Mouse (Mus musculus): ENCODE data around the gene 1700057G04Rik.

The 1700057G04Rik gene

GRCm38 (mm10) chr9:92309077-92309476, at the start of gene 1700057G04Rik:
TSS of gene 1700057G04Rik (plus strand) at chr9:92309377.
- no peak for DNase-seq (ENCODE audit: low spot score)

DNA sequence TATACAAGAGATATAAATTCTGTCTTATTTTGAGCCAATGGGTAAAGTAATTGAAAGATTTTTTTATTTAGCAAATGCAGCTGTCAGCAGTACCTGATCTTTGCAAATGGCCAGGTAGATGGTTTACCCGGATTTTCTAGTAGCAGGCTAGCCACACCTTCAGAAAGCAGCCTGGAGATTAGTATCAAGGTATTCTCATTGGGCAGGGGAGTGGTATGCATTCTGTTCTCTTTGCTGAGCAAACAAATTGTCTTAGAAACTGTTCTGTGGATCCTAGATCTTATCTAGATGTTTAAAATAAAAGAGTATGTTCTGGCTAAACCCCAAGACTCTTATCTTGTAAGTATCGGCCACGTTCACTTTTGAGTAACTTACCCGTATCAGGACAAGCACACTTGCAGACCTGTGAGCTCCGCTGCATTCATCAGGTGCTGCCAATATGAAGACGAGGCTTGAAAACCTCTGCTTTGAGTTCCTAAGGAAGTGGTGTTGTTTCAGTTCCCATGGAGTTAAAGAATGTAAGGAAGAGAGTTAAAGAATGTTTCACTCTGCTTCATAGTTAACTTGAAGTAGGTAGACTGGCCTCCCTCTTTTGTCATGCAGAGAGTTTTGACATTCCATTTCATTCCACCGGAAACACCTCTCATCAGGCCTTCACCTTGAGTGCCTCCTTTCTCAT, 48.6 kb upstream of the 1700057G04Rik start:
- DNase-seq (ENCODE audit: low spot score): no peak

- DNase-seq (ENCODE audit: low spot score): no peak
These were observed 43.5 kb upstream of the 1700057G04Rik start for GRCm38 (mm10) chr9:92265719-92266118.

DNA sequence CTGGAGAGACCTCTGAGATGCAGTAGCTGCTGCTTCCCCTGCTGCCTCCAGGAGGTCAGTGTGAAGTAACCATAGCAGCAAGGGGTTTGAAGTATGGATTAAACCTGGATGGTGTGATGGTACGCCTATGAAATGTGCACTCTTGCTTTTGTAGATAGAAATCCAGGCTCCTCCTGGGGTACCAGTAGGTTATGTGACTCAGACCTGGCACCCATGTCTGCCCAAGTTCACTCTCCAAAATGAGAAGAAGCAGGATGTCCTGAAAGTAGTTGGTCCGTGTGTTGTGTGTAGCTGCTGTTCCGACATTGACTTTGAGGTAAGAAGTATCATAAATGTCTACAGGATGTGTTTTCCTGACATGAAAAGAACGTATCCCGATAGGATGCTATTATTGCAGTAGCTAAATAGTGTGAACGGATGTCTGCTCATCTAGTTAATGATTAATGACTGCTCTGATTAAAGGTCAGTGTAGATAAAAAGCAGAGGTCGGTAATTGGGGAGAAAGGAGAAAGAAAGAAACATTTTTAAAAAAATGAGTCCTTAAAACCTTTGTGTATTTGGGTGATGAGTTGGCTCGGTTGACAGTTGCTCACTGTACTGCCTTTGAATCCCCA, 42.5 kb upstream of the 1700057G04Rik start:
- DNase-seq (ENCODE audit: low spot score): no peak

DNA sequence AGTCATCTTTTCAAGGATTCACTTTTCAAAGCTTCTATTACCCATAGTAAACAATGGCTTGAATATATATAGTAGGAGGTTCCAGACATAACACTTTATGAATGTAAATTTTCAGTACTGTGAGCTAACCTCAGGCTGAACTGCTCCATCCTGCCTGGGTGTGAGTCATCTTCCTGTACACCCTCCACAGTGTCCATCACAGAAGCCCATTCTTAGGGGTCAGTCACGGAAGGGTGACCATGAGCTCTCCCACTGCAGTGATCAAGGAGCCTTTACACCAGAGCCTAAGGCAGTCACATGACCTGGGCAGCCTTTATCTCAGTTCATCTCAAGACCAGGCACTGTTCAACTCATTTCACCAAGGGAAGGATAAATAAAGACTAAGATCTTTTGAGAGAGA, 41.4 kb upstream of the 1700057G04Rik start:
- no peak for DNase-seq (ENCODE audit: low spot score)

DNA sequence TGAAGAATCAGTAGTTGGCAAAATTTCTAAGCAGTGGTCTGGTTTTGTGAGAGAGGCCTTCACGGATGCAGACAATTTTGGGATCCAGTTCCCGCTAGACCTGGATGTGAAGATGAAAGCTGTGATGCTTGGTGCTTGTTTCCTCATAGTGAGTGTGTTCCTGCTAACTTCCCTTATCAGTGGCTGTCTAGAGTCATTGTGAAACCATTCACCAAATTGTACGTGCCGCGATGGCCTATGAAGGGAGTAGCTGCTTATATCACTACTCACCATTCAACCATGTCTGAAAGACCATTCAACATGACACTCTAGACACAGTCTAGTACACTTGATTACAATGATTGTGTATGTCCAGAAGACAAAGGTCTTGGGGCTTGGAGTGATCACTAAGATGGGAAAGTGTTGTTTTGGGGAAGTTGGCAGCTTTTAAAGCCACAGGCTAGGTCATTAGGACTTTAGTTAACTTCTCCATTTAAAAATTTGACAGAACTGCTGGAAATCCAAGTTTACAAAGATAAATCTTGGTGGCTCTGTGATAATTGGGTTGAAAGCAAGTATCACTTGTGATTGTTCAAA, 39.3 kb upstream of the 1700057G04Rik start:
- DNase-seq (ENCODE audit: low spot score): no peak

GRCm38 (mm10) chr9:92270927-92271326, 38.2 kb upstream of the 1700057G04Rik start:
- peak; percentile 24 for DNase-seq (ENCODE audit: low spot score)

GRCm38 (mm10) chr9:92272650-92273049, 36.5 kb upstream of the 1700057G04Rik start:
- no peak for DNase-seq (ENCODE audit: low spot score)

- no peak for DNase-seq (ENCODE audit: low spot score)
These were observed 35.9 kb upstream of the 1700057G04Rik start for GRCm38 (mm10) chr9:92273271-92273670.

GRCm38 (mm10) chr9:92273956-92274762, 35.0 kb upstream of the 1700057G04Rik start:
- no peak for DNase-seq (ENCODE audit: low spot score)

- no peak for DNase-seq (ENCODE audit: low spot score)
These were observed 33.5 kb upstream of the 1700057G04Rik start, which contains the start of gene Plscr2 for GRCm38 (mm10) chr9:92275486-92276207. TSS of gene Plscr2 (plus strand) at chr9:92275602.

- no peak for DNase-seq (ENCODE audit: low spot score)
These were observed 32.8 kb upstream of the 1700057G04Rik start for GRCm38 (mm10) chr9:92276360-92276759.

- DNase-seq (ENCODE audit: low spot score): no peak
These were observed 29.1 kb upstream of the 1700057G04Rik start for GRCm38 (mm10) chr9:92280048-92280447.

DNA sequence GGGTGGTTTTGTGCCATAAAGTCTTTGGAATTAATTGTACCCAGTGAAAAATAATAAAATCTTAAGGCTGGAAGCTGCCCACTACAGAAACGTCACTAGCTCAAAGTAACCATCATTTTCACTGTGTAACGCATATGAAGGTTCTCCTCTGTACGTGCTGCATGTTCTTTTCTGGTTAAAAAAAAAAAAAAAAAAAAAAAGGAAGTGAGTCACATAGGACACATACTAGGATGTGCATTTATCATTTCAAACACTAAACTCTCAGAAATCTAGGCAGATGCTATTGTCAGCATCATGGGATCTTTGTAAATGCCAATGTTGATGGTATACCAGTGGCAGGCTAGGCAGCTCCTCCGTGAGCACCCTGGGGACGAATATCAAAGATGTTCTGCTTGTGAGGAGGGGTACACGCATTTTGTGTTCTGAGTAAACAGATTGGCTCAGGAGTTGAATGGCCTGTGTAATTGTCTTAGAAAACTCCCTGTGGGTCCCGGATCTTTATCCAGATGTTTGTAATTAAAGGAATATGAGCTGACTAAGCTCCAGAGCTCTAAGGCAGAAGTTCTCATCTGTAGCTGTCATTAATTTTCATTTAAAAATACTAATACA, 26.5 kb upstream of the 1700057G04Rik start:
- no peak for DNase-seq (ENCODE audit: low spot score)

DNA sequence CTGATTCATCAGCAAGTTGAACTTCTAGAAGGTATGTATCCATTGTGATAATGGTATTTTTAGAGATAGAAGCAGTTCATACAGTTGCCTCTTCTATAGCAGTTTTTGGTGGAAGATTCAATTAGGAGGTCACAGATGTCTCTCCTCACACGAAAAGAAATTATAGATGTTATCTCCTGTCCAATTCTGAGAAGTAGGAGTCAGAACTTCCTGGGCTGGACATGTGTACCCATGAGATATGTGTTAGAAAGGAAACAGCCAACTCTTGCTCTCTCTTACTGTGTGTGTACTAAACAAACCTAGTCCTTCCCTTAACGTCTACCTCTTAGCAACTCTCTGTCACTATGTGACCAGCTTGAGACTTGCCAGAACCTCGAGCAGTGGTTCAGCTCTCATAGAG, 19.5 kb upstream of the 1700057G04Rik start:
- DNase-seq (ENCODE audit: low spot score): no peak

- no peak for DNase-seq (ENCODE audit: low spot score)
These were observed 17.0 kb upstream of the 1700057G04Rik start for GRCm38 (mm10) chr9:92292169-92292568.

DNA sequence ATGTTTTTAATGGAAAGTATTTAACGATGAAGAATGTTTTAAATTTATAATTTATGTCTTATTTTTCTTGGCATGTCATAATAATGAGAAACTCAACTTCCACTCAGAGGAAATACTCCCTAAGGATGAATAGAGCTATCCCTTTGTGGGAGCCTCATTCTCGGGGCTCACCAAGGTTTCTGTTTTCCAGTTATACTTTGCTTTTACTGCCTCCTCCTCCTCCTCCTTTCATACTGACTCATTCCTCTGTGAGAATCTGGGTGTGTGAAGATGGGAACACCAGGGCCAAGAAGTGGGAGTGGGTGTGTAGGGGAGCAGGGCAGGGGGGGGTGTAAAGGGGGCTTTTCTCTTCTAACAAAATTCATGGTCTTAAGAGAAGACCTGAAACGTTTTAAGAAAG, 16.3 kb upstream of the 1700057G04Rik start:
- no peak for DNase-seq (ENCODE audit: low spot score)

GRCm38 (mm10) chr9:92293560-92294548, 15.3 kb upstream of the 1700057G04Rik start:
- DNase-seq (ENCODE audit: low spot score): no peak

DNA sequence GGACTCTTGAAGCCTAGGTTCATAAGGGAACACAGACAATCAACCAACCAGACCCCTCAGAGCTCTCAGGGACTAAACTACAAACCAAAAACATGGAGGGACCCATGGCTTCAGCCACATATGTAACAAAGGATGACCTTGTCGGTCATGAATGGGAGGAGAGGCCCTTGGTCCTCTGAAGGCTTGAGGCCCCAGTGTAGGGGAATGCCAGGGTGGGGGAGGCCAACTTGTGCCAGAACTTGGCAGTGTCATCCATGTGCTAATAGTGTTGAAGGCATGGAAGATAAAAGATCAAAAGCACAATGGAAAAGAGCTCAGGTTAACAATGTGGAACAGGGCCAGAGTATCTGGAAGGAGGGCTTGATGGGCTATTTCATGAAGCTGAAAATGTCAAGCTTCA, 10.9 kb upstream of the 1700057G04Rik start:
- DNase-seq (ENCODE audit: low spot score): no peak

DNA sequence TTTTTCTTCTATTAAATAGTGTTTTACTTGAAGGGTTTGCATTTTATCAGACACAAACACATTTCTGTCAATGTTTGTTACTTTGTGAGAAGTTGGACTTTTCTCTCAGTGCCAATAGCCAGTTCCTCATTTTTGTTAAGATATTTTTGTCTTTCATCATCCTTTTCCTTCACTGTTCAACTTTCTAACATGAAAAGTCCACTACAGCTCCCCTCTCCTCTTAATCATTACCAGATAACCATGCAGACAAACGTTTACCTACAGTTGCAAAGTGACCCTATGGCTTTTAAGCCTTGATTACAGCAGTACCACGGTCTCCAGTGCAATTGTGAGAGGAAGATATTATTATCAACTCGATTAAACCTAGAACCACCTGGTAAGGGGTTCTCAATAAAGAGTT, 8.0 kb upstream of the 1700057G04Rik start:
- no peak for DNase-seq (ENCODE audit: low spot score)
